Mouse (Mus musculus) gastrocnemius, postnatal 25 days (tissue): Measurements from ENCODE around the gene Tmem208. TPM values are rescaled to one million over a fixed set of nuclear protein-coding genes. Genes with fewer than 3 reads are reported as not detected.
"Not testable (repeated sequence)": the region's sequence is repeated elsewhere in the genome, so short reads cannot be mapped to it uniquely, and the experiment has no call there.

Experiments used
- DNase-seq: peaks from one replicate; pipeline ENCODE4 v3.0.0; 2022
- long read RNA-seq, 2 experiments: library from polyadenylated mRNA; stranded (forward); transcript quantifications; one replicate each; pipeline ENCODE4 v2.0.0; 2021
- total RNA-seq, 2 experiments: library from RNA; stranded (reverse); gene quantifications; 1 replicate in 1 of 2; 2 replicates in 1 of 2; pipeline ENCODE4 v1.2.3; 2021

Gene Tmem208
- 10 to 100 TPM; 20.5 to 23.1 TPM for total RNA-seq
- long read RNA-seq, experiment 1, transcript Tmem208-201 (6 exons, 785 nt): major isoform, 37 of 44 reads
- long read RNA-seq, experiment 1, partial matches to known transcripts: 2 of 44 reads
- long read RNA-seq, experiment 1, other reads (novel, unspliced or antisense): 1 of 44 reads
- long read RNA-seq, experiment 2, transcript Tmem208-201 (6 exons, 785 nt): major isoform, 23 of 35 reads
- long read RNA-seq, experiment 2, partial matches to known transcripts: 3 of 35 reads
- long read RNA-seq, experiment 2, other reads (novel, unspliced or antisense): 4 of 35 reads

- peak; percentile 94 for DNase-seq
Observed at GRCm38 (mm10) chr8:105326141-105326672, at the start of gene Tmem208, which contains the start of gene Lrrc29. TSS of gene Tmem208 (plus strand) at chr8:105326354. TSS of gene Lrrc29 (minus strand) at chr8:105326278.

GRCm38 (mm10) chr8:105278911-105279334 is 47.2 kb upstream of the Tmem208 start:
- peak; percentile 84 for DNase-seq

- no peak for DNase-seq
Observed at GRCm38 (mm10) chr8:105280567-105280966, 45.6 kb upstream of the Tmem208 start.

GRCm38 (mm10) chr8:105281821-105282220 is 44.3 kb upstream of the Tmem208 start:
- no peak for DNase-seq

- no peak for DNase-seq
Observed at GRCm38 (mm10) chr8:105282239-105282638, 43.9 kb upstream of the Tmem208 start.

- DNase-seq: peak; percentile 50
Observed at GRCm38 (mm10) chr8:105283074-105283473, 43.1 kb upstream of the Tmem208 start.

- no peak for DNase-seq
Observed at GRCm38 (mm10) chr8:105285514-105285913, 40.6 kb upstream of the Tmem208 start.

- no peak for DNase-seq
Observed at GRCm38 (mm10) chr8:105286907-105287306, 39.2 kb upstream of the Tmem208 start.

- no peak for DNase-seq
Observed at GRCm38 (mm10) chr8:105288231-105288630, 37.9 kb upstream of the Tmem208 start.

- peak; percentile 89 for DNase-seq
Observed at GRCm38 (mm10) chr8:105288958-105289732, 37.0 kb upstream of the Tmem208 start.

- no peak for DNase-seq
Observed at GRCm38 (mm10) chr8:105289805-105290460, 36.2 kb upstream of the Tmem208 start, which contains the start of gene 4931428F04Rik. TSS of gene 4931428F04Rik (minus strand) at chr8:105289864.

- DNase-seq: peak; percentile 63
Observed at GRCm38 (mm10) chr8:105290554-105291314, 35.4 kb upstream of the Tmem208 start.

GRCm38 (mm10) chr8:105291364-105291763 is 34.8 kb upstream of the Tmem208 start:
- not testable (repeated sequence) for DNase-seq

- DNase-seq: not testable (repeated sequence)
Observed at GRCm38 (mm10) chr8:105291802-105292201, 34.4 kb upstream of the Tmem208 start.

GRCm38 (mm10) chr8:105292471-105292870 is 33.7 kb upstream of the Tmem208 start:
- DNase-seq: no peak

- no peak for DNase-seq
Observed at GRCm38 (mm10) chr8:105293405-105293804, 32.7 kb upstream of the Tmem208 start.

GRCm38 (mm10) chr8:105294776-105295175 is 31.4 kb upstream of the Tmem208 start:
- DNase-seq: no peak

- DNase-seq: no peak
Observed at GRCm38 (mm10) chr8:105295256-105295655, 30.9 kb upstream of the Tmem208 start.

- no peak for DNase-seq
Observed at GRCm38 (mm10) chr8:105295895-105296573, 30.1 kb upstream of the Tmem208 start, which contains the start of gene Exoc3l. TSS of gene Exoc3l (minus strand) at chr8:105296101.

GRCm38 (mm10) chr8:105297511-105298192 is 28.5 kb upstream of the Tmem208 start, which contains the start of gene E2f4:
TSS of gene E2f4 (plus strand) at chr8:105297663.
- DNase-seq: peak; percentile 90
